Mouse (Mus musculus) lung, adult 2 months (tissue): ENCODE data around the gene Prpsap1.

Experiments used
- CTCF ChIP-seq: fragments of 200-500 bp; IDR thresholded peaks from 2 replicates; pipeline ENCODE4 v1.5.1; 2011; ENCODE audit warnings: mild to moderate bottlenecking, low read length, control low read depth; ENCODE audit not compliant: insufficient read depth
- POLR2A ChIP-seq: fragments of 200-500 bp; IDR thresholded peaks from 2 replicates; pipeline ENCODE4 v1.6.1; 2011; ENCODE audit warnings: low read depth, mild to moderate bottlenecking, control low read depth, low read length, borderline replicate concordance; ENCODE audit errors: extremely low read depth

- TF ChIP-seq POLR2A (no peak), CTCF (no peak)
These were observed 29.1 kb upstream of the Prpsap1 start for GRCm38 (mm10) chr11:116522886-116523698.
